ENCODE assay signal across 7 mouse cellular contexts in genomic region chr13:117219871-117220500, GRCm38 (mm10). TPM values are rescaled to one million over a fixed set of nuclear protein-coding genes. Genes with fewer than 3 reads are reported as not detected.
A peak's percentile ranks its signal among the peaks of the same experiment; 100 is the strongest.
DNase-seq lines count a peak whose midpoint lies in the region; ATAC-seq and TF ChIP-seq lines count a peak whose summit lies in the region.

No protein-coding gene starts in this region.

- no peaks in the 10 kb centered on the region for H3K9me3 ChIP-seq in neural tube, embryonic 11.5 days (ENCODE audit: control insufficient read depth, low read length)
- no peaks in the 10 kb centered on the region for H3K9me3 ChIP-seq in forebrain, embryonic 12.5 days
- no peaks in the 10 kb centered on the region for H3K9me3 ChIP-seq in limb, embryonic 12.5 days

- peak overlapping the region; percentile 68 for H3K9ac ChIP-seq in neural tube, embryonic 11.5 days (ENCODE audit: low read length)
- H3K9ac ChIP-seq in forebrain, embryonic 12.5 days: peak overlapping the region; percentile 86
- H3K9ac ChIP-seq in limb, embryonic 12.5 days (replicated peaks): peak overlapping the region; percentile 78

- no peaks in the 10 kb centered on the region for H3K36me3 ChIP-seq in neural tube, embryonic 11.5 days (ENCODE audit: control insufficient read depth, insufficient read depth, low read length)
- no peaks in the 10 kb centered on the region for H3K36me3 ChIP-seq in forebrain, embryonic 12.5 days (replicated peaks)
- no peaks in the 10 kb centered on the region for H3K36me3 ChIP-seq in limb, embryonic 12.5 days
- no peaks in the 10 kb centered on the region for H3K36me3 ChIP-seq in small intestine, adult 2 months (ENCODE audit: control insufficient read depth, insufficient read depth, low read length)

- peak; percentile 46 for DNase-seq in neural tube, embryonic 11.5 days (ENCODE audit: low spot score)
- no peak for DNase-seq in neural tube, embryonic 10.5 days (ENCODE audit: extremely low spot score, low spot score)
- no peak for DNase-seq in urinary bladder, adult 18-20 months (ENCODE audit: low spot score in 2 of 2)
- DNase-seq in frontal cortex, postnatal 36 days (ENCODE audit: low spot score in 2 of 2): no peak

- TF ChIP-seq POLR2A in small intestine, adult 2 months (IDR thresholded peaks at IDR 0.05; ENCODE audit: low read depth, low read length): no peak

- no peaks in the 10 kb centered on the region; the same call in 1 of the 2 replicates for H3K4me1 ChIP-seq in neural tube, embryonic 11.5 days (ENCODE audit: control insufficient read depth, insufficient read depth, low read length)
- H3K4me1 ChIP-seq in forebrain, embryonic 12.5 days: peaks cover 29% of the 10 kb centered on the region
- H3K4me1 ChIP-seq in limb, embryonic 12.5 days (replicated peaks): peaks cover 40% of the 10 kb centered on the region
- peaks cover 2% of the 10 kb centered on the region; the same call in 1 of the 2 replicates for H3K4me1 ChIP-seq in small intestine, adult 2 months (ENCODE audit: control insufficient read depth, insufficient read depth, insufficient read length, low read length)

- H3K27ac ChIP-seq in neural tube, embryonic 11.5 days (ENCODE audit: low read depth, low read length): peak overlapping the region; percentile 57; the same call in 1 of the 2 replicates
- H3K27ac ChIP-seq in forebrain, embryonic 12.5 days: peak overlapping the region; percentile 80
- H3K27ac ChIP-seq in limb, embryonic 12.5 days: 0 out of 2 replicates have a peak overlapping the region, but pooled peaks have one; percentile 45
- H3K27ac ChIP-seq in small intestine, adult 2 months (ENCODE audit: insufficient read depth, low read depth, low read length): no peak overlapping the region

- TF ChIP-seq CTCF in small intestine, adult 2 months (IDR thresholded peaks at IDR 0.05; ENCODE audit: extremely low read depth, insufficient read length, insufficient replicate concordance, low read depth, low read length): no peak

- H3K4me2 ChIP-seq in neural tube, embryonic 11.5 days (ENCODE audit: low read depth): peak overlapping the region; percentile 48
- H3K4me2 ChIP-seq in forebrain, embryonic 12.5 days: peak overlapping the region; percentile 72
- peak overlapping the region; percentile 83 for H3K4me2 ChIP-seq in limb, embryonic 12.5 days

- 7% methylated on average over 16 of the region's 16 CpGs for WGBS in neural tube, embryonic 11.5 days
- WGBS in forebrain, embryonic 12.5 days: 1% methylated on average over 16 of the region's 16 CpGs
- WGBS in limb, embryonic 12.5 days: 9% methylated on average over 16 of the region's 16 CpGs
- WGBS in small intestine, adult 2 months: 15% methylated on average over 16 of the region's 16 CpGs

- peak; percentile 32 for ATAC-seq in neural tube, embryonic 11.5 days (ENCODE audit: insufficient read depth, low FRiP score, low TSS enrichment)
- ATAC-seq in forebrain, embryonic 12.5 days (ENCODE audit: low FRiP score): peak; percentile 30
- ATAC-seq in limb, embryonic 12.5 days (ENCODE audit: insufficient number of reproducible peaks, insufficient read depth, low FRiP score, low TSS enrichment, low read depth): peak; percentile 34

- peak overlapping the region; percentile 72 for H3K4me3 ChIP-seq in neural tube, embryonic 11.5 days (ENCODE audit: low read depth, low read length)
- peak overlapping the region; percentile 72 for H3K4me3 ChIP-seq in forebrain, embryonic 12.5 days (replicated peaks)
- H3K4me3 ChIP-seq in limb, embryonic 12.5 days (replicated peaks): peak overlapping the region; percentile 75
- H3K4me3 ChIP-seq in small intestine, adult 2 months (ENCODE audit: low read depth, low read length): peak overlapping the region; percentile 65

- no peaks in the 10 kb centered on the region for H3K27me3 ChIP-seq in neural tube, embryonic 11.5 days (ENCODE audit: control insufficient read depth, insufficient read depth, low read length)
- no peaks in the 10 kb centered on the region for H3K27me3 ChIP-seq in forebrain, embryonic 12.5 days
- no peaks in the 10 kb centered on the region; the same call in 1 of the 2 replicates for H3K27me3 ChIP-seq in limb, embryonic 12.5 days
- H3K27me3 ChIP-seq in small intestine, adult 2 months (ENCODE audit: control insufficient read depth, insufficient read depth, low read length): peaks cover 16% of the 10 kb centered on the region

RNA-seq across cellular contexts. Expression of gene Gm17509, which starts 0.9 kb away (rescaled TPM):
- polyA plus RNA-seq in neural tube, embryonic 11.5 days (2014; fragmentation: Nextera tagmentation; extraction: Ambion mirVana): 0.37 and 0.68 TPM in 2 replicates
- polyA plus RNA-seq in forebrain, embryonic 12.5 days (2016; fragmentation: Nextera tagmentation; extraction: Ambion mirVana): 1.4 and 1.5 TPM in 2 replicates
- 0.31 and 0.36 TPM in 2 replicates for polyA plus RNA-seq in limb, embryonic 12.5 days (2016; fragmentation: Nextera tagmentation; extraction: Ambion mirVana)
- polyA plus RNA-seq in small intestine, adult 2 months (2012; rRNA removed): 0.14 TPM in 1 of 2 replicates, not detected in the other

RNA-seq across cellular contexts. Expression of gene Emb, which starts 11.7 kb away (rescaled TPM):
- 20.5 and 20.9 TPM in 2 replicates for polyA plus RNA-seq in neural tube, embryonic 11.5 days (2014; fragmentation: Nextera tagmentation; extraction: Ambion mirVana)
- 20.5 and 22.5 TPM in 2 replicates for polyA plus RNA-seq in forebrain, embryonic 12.5 days (2016; fragmentation: Nextera tagmentation; extraction: Ambion mirVana)
- polyA plus RNA-seq in limb, embryonic 12.5 days (2016; fragmentation: Nextera tagmentation; extraction: Ambion mirVana): 22.5 and 25.7 TPM in 2 replicates
- 3.8 and 4.0 TPM in 2 replicates for polyA plus RNA-seq in small intestine, adult 2 months (2012; rRNA removed)
